Mouse (Mus musculus): ENCODE results near the gene Adgrl3.

GRCm38 (mm10) chr5:81605646-81606045, 585.7 kb downstream of the Adgrl3 start:
- TF ChIP-seq CTCF (IDR thresholded peaks at IDR 0.05; ENCODE audit: control insufficient read depth, insufficient read depth, insufficient read length) (no peak), USF1 (IDR thresholded peaks at IDR 0.05; ENCODE audit: low read depth) (no peak), MYOG (IDR thresholded peaks at IDR 0.05; ENCODE audit: control insufficient read depth, extremely low read depth, insufficient read length) (no peak), CEBPB (IDR thresholded peaks at IDR 0.05; ENCODE audit: low read depth) (no peak), MAX (IDR thresholded peaks at IDR 0.05) (no peak), FOSL1 (IDR thresholded peaks at IDR 0.05; ENCODE audit: insufficient read depth, low read length, poor library complexity, severe bottlenecking) (no peak)
